Mouse (Mus musculus): ENCODE results near the gene Panx2.

The Panx2 gene

DNA sequence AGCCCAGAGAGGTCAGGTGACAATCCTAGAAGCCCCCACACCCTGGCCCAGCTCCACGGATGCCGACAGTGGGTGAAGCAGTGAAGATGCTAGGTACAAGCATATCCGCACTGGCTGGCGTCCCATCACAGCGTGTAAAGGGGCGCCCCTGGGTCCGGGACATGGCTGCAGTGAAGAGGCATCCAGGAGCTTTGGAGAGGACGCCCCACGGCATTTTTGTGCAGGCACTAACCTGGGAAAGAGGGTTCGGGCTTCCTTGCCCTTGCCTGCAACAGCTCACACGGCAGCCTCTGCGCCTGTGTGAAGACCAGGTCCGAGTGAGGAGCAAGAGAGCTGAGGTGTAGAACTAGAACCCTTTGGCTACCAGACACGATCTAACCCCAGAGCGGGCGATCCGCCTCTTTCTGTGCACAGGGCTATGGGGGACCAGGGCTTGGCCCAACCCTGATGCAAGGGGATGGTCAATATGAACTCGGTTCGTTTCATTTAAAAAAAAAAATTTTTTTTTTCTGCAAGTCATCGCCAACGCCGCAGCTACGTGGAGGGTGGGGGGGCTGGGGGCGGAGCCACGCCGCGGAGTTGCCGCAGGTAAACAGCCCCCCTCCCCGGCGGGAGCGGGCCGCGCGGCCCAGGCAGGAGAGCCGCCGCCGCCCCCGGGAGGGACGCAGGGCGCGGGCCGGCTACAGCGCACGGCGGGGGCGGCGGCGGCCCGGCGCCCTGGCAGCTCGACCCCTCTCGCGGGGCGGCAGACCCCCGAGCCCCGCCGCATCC, at the start of gene Panx2:
Panx2 (plus strand) TSS at position 574 of the 771 bp plus-strand sequence.
- no peak for DNase-seq (ENCODE audit: low read depth)

- no peak for DNase-seq (ENCODE audit: low read depth)
These were observed 42.8 kb upstream of the Panx2 start for GRCm38 (mm10) chr15:89016722-89017121.

GRCm38 (mm10) chr15:89020085-89020484, 39.4 kb upstream of the Panx2 start:
- no peak for DNase-seq (ENCODE audit: low read depth)

DNA sequence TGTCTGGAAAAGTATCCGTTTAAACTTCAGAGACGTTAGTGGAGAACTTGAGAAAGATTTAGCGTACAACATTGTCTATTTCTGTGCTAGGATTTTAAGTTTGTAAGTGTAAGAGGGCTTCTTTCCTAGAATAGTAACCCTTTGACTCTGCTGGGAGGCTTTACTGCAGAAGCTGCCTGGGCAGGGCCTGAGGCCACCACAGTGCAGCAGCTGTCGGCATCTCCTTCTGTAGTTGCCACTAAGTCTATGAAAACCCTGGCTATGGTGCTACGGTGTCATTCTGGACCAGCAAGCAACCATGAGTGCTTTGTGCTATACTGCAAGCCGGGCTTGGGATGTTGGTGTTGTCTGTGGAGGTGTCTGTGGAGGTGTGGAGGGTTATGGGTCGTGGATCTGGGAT, 39.0 kb upstream of the Panx2 start:
- DNase-seq (ENCODE audit: low read depth) = no peak

DNA sequence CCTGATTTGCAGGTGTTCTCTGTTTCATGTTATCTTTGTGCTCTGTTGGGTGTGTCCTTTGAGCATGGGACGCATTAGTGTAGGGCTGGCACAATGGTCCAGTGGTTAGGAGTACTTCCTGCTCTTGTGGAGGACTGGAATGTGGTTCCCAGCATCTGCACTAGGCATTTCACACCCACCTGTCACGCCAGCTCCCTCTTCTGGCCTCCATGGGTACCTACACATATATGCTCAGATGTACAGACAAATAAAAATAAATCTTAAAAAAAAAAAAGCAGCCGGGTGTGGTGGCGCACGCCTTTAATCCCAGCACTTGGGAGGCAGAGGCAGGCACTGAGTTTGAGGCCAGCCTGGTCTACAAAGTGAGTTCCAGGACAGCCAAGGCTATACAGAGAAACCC, 15.2 kb upstream of the Panx2 start:
- DNase-seq (ENCODE audit: low read depth) = no peak

GRCm38 (mm10) chr15:89046356-89046755, 13.2 kb upstream of the Panx2 start:
- no peak for DNase-seq (ENCODE audit: low read depth)

DNA sequence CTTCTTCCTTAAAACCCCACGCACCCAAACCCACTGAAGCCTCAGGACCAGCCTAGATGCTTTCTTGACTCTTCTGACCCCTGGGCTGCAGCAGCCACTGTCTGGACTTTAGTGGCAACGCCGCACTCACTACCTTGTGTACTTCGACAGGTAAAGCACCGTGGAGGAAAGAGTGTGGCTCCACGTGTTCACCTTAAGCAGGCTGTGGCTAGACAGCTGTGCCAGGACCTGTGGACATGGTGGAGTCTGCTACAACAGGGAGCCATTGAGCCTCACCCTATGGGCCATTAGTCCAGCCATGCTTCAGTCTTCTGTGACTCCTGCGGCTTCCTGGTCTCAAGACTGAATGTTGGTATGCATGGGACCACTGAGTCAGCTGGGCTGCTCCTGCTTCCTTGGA, 4.9 kb upstream of the Panx2 start:
- no peak for DNase-seq (ENCODE audit: low read depth)

DNA sequence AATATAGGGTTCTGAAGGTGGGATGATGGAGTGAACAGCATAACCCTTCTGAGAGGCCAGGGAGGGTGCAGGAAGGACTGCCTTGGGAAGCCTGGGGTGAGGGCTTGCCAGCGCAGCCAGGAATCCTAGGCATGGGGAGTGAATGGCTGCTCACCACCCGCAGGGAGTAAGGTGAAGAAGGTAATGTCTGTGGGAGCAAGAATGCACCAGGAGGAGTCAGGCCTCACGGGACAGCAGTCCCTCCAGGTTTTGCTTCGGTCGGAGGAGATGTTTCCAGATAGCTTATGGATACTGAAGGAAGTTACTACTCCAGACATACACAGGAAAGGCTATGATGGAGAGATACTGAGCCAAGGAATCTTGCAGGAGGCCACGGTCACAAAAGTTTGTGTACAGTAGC, 798 bp upstream of the Panx2 start:
- no peak for DNase-seq (ENCODE audit: low read depth)

DNA sequence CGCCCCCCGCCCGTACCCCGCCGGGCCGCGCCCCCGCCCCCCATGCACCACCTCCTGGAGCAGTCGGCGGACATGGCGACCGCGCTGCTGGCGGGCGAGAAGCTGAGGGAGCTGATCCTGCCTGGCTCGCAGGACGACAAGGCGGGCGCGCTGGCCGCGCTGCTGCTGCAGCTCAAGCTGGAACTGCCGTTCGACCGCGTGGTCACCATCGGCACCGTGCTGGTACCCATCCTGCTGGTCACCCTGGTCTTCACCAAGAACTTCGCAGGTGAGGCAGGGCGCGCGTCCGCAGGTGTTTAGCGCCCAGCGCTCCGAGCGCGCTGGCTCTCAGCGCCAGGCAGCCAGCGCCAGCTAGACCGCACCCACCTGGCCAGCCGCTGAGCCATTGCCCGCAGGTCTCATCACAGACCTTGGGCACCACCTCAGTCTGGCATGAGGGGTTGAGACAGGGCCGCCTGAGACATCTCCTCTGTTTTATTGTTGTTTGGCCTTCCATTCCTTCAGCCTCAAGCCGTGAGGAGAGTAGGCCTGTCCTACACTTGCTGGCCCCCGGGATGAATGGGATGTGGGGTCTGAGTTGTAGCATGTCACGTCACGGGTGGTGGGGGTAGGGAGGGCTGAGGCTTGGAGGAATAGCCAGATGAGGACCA, 623 bp downstream of the Panx2 start:
- no peak for DNase-seq (ENCODE audit: low read depth)

DNA sequence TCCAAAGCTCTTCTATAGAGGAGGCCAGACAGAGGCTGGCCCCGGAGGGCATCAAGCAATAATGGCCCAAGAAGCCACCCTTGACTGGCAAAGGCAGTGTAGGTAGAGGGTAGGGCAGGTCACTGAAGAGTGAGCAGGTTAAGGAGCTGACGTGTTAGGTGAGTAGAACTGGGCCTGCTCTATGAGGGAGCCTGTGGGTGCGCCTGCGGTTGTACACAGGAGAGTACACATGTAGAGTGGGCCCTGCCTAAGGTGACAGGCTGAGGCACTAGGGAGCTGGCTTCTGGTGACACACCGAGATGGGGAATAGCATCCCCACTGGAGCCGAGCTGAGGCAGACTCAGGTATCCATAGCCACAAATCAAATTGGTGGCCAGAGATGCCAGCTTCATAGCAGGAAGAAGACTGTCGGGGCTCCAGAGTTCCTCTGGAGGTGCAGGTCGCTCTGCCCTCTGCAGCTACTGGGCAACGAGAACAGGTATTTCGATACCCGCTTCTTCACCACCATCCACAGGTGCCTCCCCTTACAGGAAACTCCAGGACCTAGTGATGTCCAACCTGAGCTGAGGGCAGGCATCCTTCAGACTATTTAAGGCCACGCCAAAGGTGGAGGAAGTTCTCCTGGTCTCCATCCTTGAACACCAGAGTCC, 1.4 kb downstream of the Panx2 start:
- no peak for DNase-seq (ENCODE audit: low read depth)

DNA sequence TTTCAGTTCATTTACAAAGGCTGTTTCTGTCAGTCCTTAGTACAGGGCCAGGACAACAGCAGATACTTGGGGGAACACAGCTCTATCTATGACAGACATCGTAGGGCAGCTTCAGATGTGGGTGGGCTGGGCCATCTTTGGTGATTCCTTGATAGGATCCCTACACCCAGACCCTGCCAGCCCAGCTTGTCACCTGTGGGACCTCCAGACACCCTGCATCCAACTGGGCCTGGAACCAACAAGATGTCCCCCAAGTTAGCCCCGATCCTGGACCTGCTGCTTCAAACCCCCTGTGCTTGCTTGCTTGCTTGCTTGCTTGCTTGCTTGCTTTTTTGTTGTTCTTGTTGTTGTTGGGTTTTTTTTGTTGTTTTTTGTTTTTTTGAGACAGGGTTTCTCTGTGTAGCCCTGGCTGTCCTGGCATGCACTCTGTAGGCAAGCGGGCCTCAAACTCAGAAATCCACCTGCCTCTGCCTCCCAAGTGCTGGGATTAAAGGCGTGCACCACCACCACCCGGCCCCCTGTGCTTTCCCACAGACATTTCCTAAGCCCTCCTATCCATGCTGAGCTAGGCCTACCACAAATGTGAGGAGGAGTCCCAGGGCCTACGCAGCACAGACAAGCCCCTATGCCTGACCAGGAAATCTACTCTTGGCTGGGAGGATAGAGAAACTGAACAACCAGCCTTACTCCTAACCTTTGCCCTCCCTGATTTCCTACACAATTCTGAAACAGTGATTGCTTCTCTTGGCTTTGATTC, 2.4 kb downstream of the Panx2 start:
- DNase-seq (ENCODE audit: low read depth) = no peak

GRCm38 (mm10) chr15:89062518-89062910, 3.0 kb downstream of the Panx2 start:
- no peak for DNase-seq (ENCODE audit: low read depth)

DNA sequence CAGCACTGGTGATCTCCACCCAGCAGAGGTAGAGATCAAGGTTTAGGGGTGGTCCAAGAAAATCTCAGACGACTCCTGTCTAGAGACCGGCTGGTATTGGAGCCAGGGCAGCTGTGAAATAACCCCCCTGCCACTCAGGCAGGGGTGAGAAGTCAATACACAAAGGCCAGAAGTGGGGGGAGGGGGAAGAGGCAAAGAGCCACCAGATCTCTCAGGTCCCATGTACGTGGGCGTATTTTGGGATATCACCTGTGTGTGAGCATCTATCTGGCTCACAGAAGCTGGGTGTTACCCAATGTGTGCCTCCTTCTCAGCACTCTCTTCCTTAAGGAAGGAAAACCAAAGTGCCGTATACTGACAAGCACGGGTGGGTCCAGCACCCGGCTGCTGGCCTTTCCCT, 3.5 kb downstream of the Panx2 start:
- no peak for DNase-seq (ENCODE audit: low read depth)

DNA sequence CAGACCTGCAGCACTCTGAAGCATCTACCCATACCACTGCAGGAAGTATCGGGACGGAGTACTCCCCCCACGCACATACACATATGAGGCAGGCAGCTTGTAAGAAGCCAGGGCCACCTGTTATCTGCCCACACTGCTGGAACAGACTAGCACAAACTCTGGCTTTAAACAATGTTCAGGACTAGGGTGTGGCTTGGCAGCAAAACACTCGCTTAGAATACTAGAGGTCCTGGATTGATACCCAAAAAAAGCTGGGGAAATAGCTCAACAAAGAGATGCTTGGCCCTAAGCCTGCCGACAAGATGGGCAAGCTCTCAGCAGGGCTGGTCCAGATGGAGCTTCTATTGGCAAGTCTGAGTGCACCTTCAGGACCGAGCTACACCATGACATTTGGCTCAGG, 4.0 kb downstream of the Panx2 start:
- DNase-seq (ENCODE audit: low read depth) = no peak

GRCm38 (mm10) chr15:89064891-89065290, 5.4 kb downstream of the Panx2 start:
- no peak for DNase-seq (ENCODE audit: low read depth)

- DNase-seq (ENCODE audit: low read depth) = no peak
These were observed 8.1 kb downstream of the Panx2 start for GRCm38 (mm10) chr15:89067609-89068008.

- DNase-seq (ENCODE audit: low read depth) = no peak
These were observed 8.7 kb downstream of the Panx2 start for GRCm38 (mm10) chr15:89068226-89068625.

DNA sequence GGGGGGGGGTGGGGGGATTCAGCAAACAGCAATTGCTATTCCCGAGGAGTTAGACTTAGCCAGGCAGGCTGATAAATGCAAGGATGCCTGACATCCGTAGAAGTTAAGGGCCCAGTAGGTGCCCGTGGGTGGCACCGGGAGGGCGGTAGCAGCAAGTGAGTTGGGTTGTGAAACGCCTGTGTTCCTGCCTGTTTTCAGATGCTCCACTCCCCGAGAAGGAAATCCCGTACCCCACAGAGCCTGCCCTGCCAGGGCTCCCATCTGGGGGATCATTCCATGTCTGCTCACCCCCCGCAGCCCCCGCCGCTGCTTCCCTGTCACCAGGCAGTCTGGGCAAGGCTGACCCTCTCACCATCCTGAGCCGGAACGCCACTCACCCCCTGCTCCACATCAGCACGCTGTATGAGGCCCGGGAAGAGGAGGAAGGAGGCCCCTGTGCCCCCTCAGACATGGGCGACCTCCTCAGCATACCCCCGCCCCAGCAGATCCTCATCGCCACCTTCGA, 9.9 kb downstream of the Panx2 start:
- DNase-seq (ENCODE audit: low read depth) = no peak

DNA sequence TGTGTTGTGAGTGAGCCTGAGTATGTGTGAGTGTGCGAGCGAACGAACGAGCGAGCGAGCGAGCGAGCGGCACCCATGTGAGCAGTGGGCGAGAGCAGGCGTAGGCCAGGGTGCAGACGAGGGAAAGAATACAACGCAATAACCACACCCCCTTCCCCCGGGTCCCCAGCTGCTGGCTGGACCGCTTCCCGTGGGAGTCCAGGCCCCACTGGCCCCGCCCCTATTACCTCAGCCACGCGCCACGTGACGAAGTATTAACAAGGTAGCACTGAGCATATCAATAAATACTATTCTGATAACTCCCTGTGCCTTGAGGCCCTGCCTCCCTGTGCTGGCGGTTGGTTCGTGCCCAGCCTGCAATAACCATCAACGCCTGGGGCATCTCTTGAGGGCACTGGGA, 11.1 kb downstream of the Panx2 start:
- DNase-seq (ENCODE audit: low read depth) = no peak

GRCm38 (mm10) chr15:89073993-89074603, 14.6 kb downstream of the Panx2 start:
- no peak for DNase-seq (ENCODE audit: low read depth)

DNA sequence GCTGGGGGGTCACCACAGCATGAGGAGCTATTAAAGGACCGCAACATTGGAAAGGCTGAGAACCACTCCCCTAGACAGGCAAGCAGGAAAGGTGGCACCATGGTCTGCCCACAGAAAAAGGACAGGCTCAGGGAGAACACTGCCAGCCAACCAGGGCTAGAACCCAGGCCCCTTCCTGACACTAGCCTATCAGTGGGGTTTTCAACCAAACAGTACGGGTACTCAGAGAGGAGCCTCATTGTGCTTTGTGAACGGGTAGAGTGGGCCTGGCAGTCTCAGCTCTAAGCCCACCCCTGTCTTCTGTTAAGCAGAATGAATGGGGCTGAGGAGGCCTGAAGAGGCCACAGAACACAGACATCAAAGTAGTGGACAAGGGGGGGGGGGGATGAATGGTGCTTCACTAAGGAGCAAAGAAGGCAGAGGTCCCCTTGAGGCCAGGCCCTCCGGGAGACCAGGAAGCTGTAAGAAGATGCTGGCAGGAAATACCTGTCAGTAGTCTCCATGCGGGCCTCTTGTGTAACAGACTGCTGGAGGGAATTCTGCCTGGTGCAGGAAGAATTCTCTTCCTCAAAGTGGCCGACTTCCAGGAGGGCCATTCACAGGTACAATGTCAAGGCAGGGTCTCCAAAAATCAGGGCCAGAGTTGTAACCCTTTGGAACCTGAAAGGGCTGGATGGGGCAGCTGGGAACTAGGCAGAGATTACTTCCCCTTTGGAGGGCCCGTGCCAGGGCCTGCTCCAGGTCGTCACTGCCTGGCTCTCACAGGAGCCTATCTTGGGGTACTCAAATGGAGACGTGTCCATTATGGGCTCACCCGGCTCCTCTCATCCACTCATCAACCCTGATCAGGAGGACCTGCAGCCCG, 15.3 kb downstream of the Panx2 start, which contains the start of gene Trabd:
Trabd (plus strand) TSS at position 512 of the 865 bp plus-strand sequence.
- DNase-seq (ENCODE audit: low read depth) = no peak
